In the genomic region with DNA sequence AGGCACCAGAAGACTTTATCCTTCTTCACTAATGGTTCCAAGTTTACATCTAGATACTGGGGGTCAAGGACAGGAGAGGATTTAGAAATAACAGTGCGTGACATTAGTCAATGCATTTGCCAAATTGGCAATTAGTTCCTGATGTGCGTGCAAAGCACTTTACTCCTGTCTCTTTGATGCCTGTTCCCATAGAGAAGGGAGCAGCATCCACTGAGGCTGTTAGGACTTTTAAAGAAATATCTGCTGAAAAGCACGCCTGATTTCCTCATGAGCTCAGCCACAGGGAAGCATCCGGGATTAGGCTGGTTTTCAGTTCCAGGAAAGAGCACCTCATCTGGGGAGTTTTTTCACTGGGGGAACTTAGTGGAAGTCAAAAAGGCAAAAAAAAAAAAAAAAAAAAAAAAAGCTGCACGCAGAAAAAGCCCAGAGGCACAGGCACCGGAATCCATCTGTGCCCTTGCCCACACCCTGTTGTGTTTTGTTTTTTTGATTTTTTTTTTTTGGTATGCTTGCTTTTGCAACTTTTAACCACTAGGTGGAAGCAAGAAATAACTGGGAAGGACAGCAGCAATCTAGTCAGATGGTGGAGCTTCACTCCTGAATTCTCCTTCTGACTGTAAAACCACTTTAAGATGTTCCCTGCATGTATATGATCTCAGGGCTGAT, we compare ENCODE assay signal across 7 mouse cellular contexts. TPM values are rescaled to one million over a fixed set of nuclear protein-coding genes. Genes with fewer than 3 reads are reported as not detected.
DNase-seq lines count a peak whose midpoint lies in the region; ATAC-seq lines count a peak whose summit lies in the region.

No protein-coding gene starts in this region.

- no peaks in the 10 kb centered on the region for H3K9me3 ChIP-seq in heart, embryonic 14.5 days (ENCODE audit: control insufficient read depth, low read length)
- H3K9me3 ChIP-seq in liver, embryonic 11.5 days (ENCODE audit: control insufficient read depth, low read length): no peaks in the 10 kb centered on the region
- no peaks in the 10 kb centered on the region for H3K9me3 ChIP-seq in neural tube, embryonic 13.5 days

- peaks cover 23% of the 10 kb centered on the region for H3K27me3 ChIP-seq in heart, embryonic 14.5 days (ENCODE audit: control insufficient read depth, insufficient read depth, low read length)
- no peaks in the 10 kb centered on the region for H3K27me3 ChIP-seq in liver, embryonic 11.5 days (replicated peaks; ENCODE audit: control insufficient read depth, insufficient read depth, low read length)
- H3K27me3 ChIP-seq in neural tube, embryonic 13.5 days: no peaks in the 10 kb centered on the region

- peaks cover 2 to 4% of the 10 kb centered on the region in 2 experiments; a peak in 2 of 4 replicates for H3K4me1 ChIP-seq in heart, embryonic 14.5 days (ENCODE audit: control insufficient read depth in 2 of 2, insufficient read depth in 2 of 2, low read length in 2 of 2)
- peaks cover 14% of the 10 kb centered on the region for H3K4me1 ChIP-seq in liver, embryonic 11.5 days (replicated peaks; ENCODE audit: control insufficient read depth, insufficient read depth, low read length)
- H3K4me1 ChIP-seq in neural tube, embryonic 13.5 days (replicated peaks): peaks cover 55% of the 10 kb centered on the region

- no peak overlapping the region for H3K9ac ChIP-seq in heart, embryonic 14.5 days (ENCODE audit: low read length)
- no peak overlapping the region; the same call in 1 of the 2 replicates for H3K9ac ChIP-seq in liver, embryonic 11.5 days (ENCODE audit: low read depth, low read length)
- peak overlapping the region; percentile 22; the same call in 1 of the 2 replicates for H3K9ac ChIP-seq in neural tube, embryonic 13.5 days

- H3K4me2 ChIP-seq in heart, embryonic 14.5 days (ENCODE audit: low read length): peak overlapping the region; percentile 42
- H3K4me2 ChIP-seq in liver, embryonic 11.5 days: peak overlapping the region; percentile 47
- peak overlapping the region; percentile 43 for H3K4me2 ChIP-seq in neural tube, embryonic 13.5 days

- no peak overlapping the region for H3K4me3 ChIP-seq in heart, embryonic 14.5 days (ENCODE audit: control insufficient read depth in 1 of 2, insufficient read depth in 1 of 2, low read depth in 1 of 2, low read length in 2 of 2)
- H3K4me3 ChIP-seq in liver, embryonic 11.5 days (ENCODE audit: low read depth, low read length): no peak overlapping the region
- H3K4me3 ChIP-seq in neural tube, embryonic 13.5 days: no peak overlapping the region

- no peak overlapping the region for H3K27ac ChIP-seq in heart, embryonic 14.5 days (replicated peaks in 1 of 2; ENCODE audit: control insufficient read depth in 1 of 2, insufficient read depth in 1 of 2, low read depth in 2 of 2, low read length in 2 of 2)
- H3K27ac ChIP-seq in liver, embryonic 11.5 days (ENCODE audit: low read depth, low read length): no peak overlapping the region
- H3K27ac ChIP-seq in neural tube, embryonic 13.5 days (replicated peaks): peak overlapping the region; percentile 63

- H3K36me3 ChIP-seq in heart, embryonic 14.5 days (ENCODE audit: control insufficient read depth, insufficient read depth, low read length): no peaks in the 10 kb centered on the region
- no peaks in the 10 kb centered on the region for H3K36me3 ChIP-seq in liver, embryonic 11.5 days (ENCODE audit: control insufficient read depth, insufficient read depth, low read length)
- no peaks in the 10 kb centered on the region for H3K36me3 ChIP-seq in neural tube, embryonic 13.5 days

- DNase-seq in A20 (ENCODE audit: low read depth, low spot score): peak; percentile 60
- DNase-seq in CD4-positive helper T cell, adult 2 months (ENCODE audit: low read depth, low spot score): peak; percentile 64
- peak; percentile 51 to 73 for DNase-seq in cerebellum, postnatal 14 days
- DNase-seq in liver, embryonic 11.5 days (ENCODE audit: low spot score): no peak

- WGBS in heart, embryonic 14.5 days: 17% methylated on average over 6 of the region's 6 CpGs
- WGBS in liver, embryonic 11.5 days: 17% methylated on average over 6 of the region's 6 CpGs
- 5% methylated on average over 6 of the region's 6 CpGs for WGBS in neural tube, embryonic 13.5 days

- no peak for ATAC-seq in heart, embryonic 14.5 days (ENCODE audit: insufficient number of reproducible peaks, insufficient read depth, low FRiP score, low read depth)
- ATAC-seq in liver, embryonic 11.5 days (replicated peaks; ENCODE audit: low FRiP score): no peak
- ATAC-seq in neural tube, embryonic 13.5 days (ENCODE audit: low read depth): 0 out of 2 replicates have a peak, but pooled peaks have one; percentile 12
- no peak for ATAC-seq in activated CD4-positive, CD25-positive, alpha-beta regulatory T cell, adult 4 months

RNA-seq across cellular contexts. Expression of a gene that starts 59.8 kb away (rescaled TPM):
- not detected in 2 replicates for polyA plus RNA-seq in heart, embryonic 14.5 days (2014; fragmentation: Nextera tagmentation; extraction: Ambion mirVana)
- 0.21 TPM in 1 of 2 replicates, not detected in the other for polyA plus RNA-seq in liver, embryonic 11.5 days (2014; fragmentation: Nextera tagmentation; extraction: Ambion mirVana)
- 0.40 and 1.0 TPM in 2 replicates for polyA plus RNA-seq in neural tube, embryonic 13.5 days (2015; fragmentation: Nextera tagmentation; extraction: Ambion mirVana)
- not detected for polyA plus RNA-seq in activated CD4-positive, CD25-positive, alpha-beta regulatory T cell, adult 4 months (2017; shearing (Covaris generic))
